In the genomic region with DNA sequence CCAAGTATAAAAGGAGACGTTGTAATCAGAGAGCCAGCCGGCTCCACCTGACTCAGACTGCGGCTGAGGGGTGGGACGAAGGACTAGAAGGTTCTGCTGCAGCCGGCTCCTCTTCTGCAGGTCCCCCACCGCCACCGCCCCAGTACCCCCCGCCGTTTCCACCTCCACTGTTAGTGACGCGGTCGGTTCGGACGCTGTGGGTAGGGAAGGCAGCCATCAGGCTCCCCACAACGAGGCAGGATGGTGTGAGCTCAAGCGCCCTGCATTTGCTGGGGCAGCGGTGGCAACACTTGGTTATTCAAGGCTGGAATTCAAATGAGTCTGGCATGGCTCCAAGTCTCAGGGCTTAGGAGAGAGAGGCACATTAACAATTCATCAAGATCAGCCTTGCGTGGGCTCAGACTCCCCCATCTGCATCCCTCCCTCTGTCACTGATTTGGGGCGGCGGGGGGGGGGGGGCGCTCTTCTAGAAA, we compare ENCODE assay signal across 8 mouse cellular contexts.
DNase-seq lines count a peak whose midpoint lies in the region; ATAC-seq and TF ChIP-seq lines count a peak whose summit lies in the region.

No protein-coding gene starts in this region.

- intact Hi-C loops in left cerebral cortex, postnatal 14 days (cut with DNase I): no loop called here

- H3K27ac ChIP-seq in spleen, adult 2 months (ENCODE audit: insufficient read depth, low read length): no peak overlapping the region
- no peak overlapping the region for H3K27ac ChIP-seq in intestine, postnatal 0 days (ENCODE audit: low read depth, low read length)

- no peak for TF ChIP-seq CTCF in spleen, adult 2 months (IDR thresholded peaks at IDR 0.05; ENCODE audit: extremely low read depth, insufficient read depth, insufficient read length, insufficient replicate concordance)
- TF ChIP-seq CTCF in intestine, postnatal 0 days (IDR thresholded peaks at IDR 0.05; ENCODE audit: low read depth): no peak

- WGBS in spleen, adult 2 months: 3% methylated on average over 21 of the region's 21 CpGs
- WGBS in intestine, postnatal 0 days: under 1% methylated on average over 21 of the region's 21 CpGs

- peaks cover 3% of the 10 kb centered on the region; the same call in 1 of the 2 replicates for H3K4me1 ChIP-seq in spleen, adult 2 months (ENCODE audit: control insufficient read depth, insufficient read depth, insufficient read length)
- H3K4me1 ChIP-seq in intestine, postnatal 0 days (replicated peaks; ENCODE audit: control insufficient read depth, insufficient read depth, low read length): 0 out of 2 replicates have a peak, but pooled peaks cover 4% of the 10 kb centered on the region

- peak overlapping the region; percentile 26; the same call in 1 of the 2 replicates for H3K4me3 ChIP-seq in spleen, adult 2 months (ENCODE audit: extremely low read depth, insufficient read depth, insufficient read length)
- H3K4me3 ChIP-seq in intestine, postnatal 0 days (ENCODE audit: low read depth, low read length): peak overlapping the region; percentile 36

- H3K9ac ChIP-seq in intestine, postnatal 0 days (ENCODE audit: low read depth, low read length): peak overlapping the region; percentile 11; the same call in 1 of the 2 replicates

- H3K36me3 ChIP-seq in spleen, adult 2 months (ENCODE audit: control insufficient read depth, insufficient read depth, low read length): no peaks in the 10 kb centered on the region
- H3K36me3 ChIP-seq in intestine, postnatal 0 days (ENCODE audit: control insufficient read depth, insufficient read depth): no peaks in the 10 kb centered on the region

- H3K9me3 ChIP-seq in intestine, postnatal 0 days (ENCODE audit: control insufficient read depth): no peaks in the 10 kb centered on the region

- TF ChIP-seq POLR2A in spleen, adult 2 months (IDR thresholded peaks at IDR 0.05; ENCODE audit: low read depth, low read length): no peak

- peak overlapping the region; percentile 77 for H3K4me2 ChIP-seq in intestine, postnatal 0 days (replicated peaks; ENCODE audit: low read depth)

- DNase-seq in spleen, adult 2 months (ENCODE audit: low read depth in 1 of 2, low spot score in 2 of 2): peak in 1 of 2 experiments; percentile 11
- no peak for DNase-seq in spleen, postnatal 14 days (ENCODE audit: low spot score in 2 of 2)
- peak; percentile 60 to 68 for DNase-seq in cerebellum, postnatal 25 days
- peak; percentile 60 to 69 for DNase-seq in frontal cortex, postnatal 36 days (ENCODE audit: low spot score in 2 of 2)
- peak; percentile 80 to 87 for DNase-seq in left cerebral cortex, postnatal 14 days (ENCODE audit: low spot score in 2 of 2)
- DNase-seq in mesoderm, embryonic 11.5 days (ENCODE audit: low read depth, low spot score): peak; percentile 87
- peak; percentile 13 for DNase-seq in skeletal muscle tissue, adult 2 months (ENCODE audit: low read depth, low spot score)

- no peaks in the 10 kb centered on the region for H3K27me3 ChIP-seq in spleen, adult 2 months (ENCODE audit: control insufficient read depth, insufficient read depth, low read length)
- no peaks in the 10 kb centered on the region for H3K27me3 ChIP-seq in intestine, postnatal 0 days (replicated peaks; ENCODE audit: control insufficient read depth, insufficient read depth, low read length)

- no peak for ATAC-seq in intestine, postnatal 0 days

Comparison
In these comparisons a context has a peak if more than half of its experiments do, and no peak if none do; other contexts are left out.
1. DNase-seq: peak in cerebellum, postnatal 25 days (2 of 2), frontal cortex, postnatal 36 days (2 of 2), left cerebral cortex, postnatal 14 days (2 of 2), mesoderm, embryonic 11.5 days (single experiment) and skeletal muscle tissue, adult 2 months (single experiment); none in spleen, postnatal 14 days (0 of 2).